Mouse (Mus musculus) adrenal gland, adult 18-20 months (tissue): ENCODE measurements around the gene Gfod1. TPM values are rescaled to one million over a fixed set of nuclear protein-coding genes. Genes with fewer than 3 reads are reported as not detected.

Source experiments
- DNase-seq, 2 experiments: peaks; one replicate each; pipeline ENCODE4 v3.0.0; 2021 to 2022; ENCODE audit warnings: low spot score in 2 of 2
- total RNA-seq, 2 experiments: library from RNA; stranded (reverse); gene quantifications; 1 replicate in 1 of 2; 2 replicates in 1 of 2; pipeline ENCODE4 v1.2.3; 2021

The Gfod1 gene
- total RNA-seq, 2 experiments from 2014 or later: 10.2 to 13.8 TPM

GRCm38 (mm10) chr13:43231965-43232860, 71.8 kb downstream of the Gfod1 start:
- DNase-seq: peak; percentile 41 to 49

- no peak for DNase-seq
Measured at GRCm38 (mm10) chr13:43230842-43231241, 73.1 kb downstream of the Gfod1 start.

- DNase-seq: no peak
Measured at GRCm38 (mm10) chr13:43230238-43230637, 73.7 kb downstream of the Gfod1 start.

DNA sequence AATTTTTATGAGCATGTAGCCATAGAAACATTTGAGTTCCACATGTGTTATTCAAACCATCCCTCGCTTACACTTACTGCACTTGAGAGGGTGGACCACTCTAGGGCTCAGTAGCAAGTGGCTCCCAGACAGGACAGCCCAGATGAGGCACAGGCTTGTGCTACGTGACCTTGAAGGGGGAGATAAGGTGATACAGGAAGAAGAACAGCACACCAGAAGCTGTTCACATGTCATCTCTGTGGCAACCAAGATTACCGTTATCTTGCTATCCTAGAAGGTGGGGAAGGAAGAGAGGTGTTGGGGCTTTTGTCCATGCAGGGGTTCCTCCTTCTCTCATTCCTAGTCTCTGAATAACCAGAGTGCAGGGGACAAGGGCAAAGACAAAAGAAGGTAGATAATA, 74.2 kb downstream of the Gfod1 start:
- DNase-seq: no peak

DNA sequence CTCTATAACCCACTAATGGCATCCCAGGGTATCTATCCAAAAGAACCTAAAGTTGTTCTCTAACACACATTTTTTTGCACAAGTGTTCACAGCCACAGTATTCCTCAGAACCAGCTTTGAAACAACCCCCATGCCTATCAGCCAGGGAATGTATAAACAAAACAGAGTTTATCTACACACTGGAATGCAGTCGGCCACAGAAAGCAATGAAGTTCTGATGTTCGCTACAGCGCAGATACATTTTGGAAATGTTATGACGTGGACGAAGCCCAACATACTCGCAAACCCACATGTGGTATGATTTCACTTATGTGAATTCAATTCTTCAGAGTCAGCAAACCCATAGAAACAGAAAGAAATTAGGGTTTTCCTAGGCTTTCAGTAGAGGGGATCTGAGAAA, 75.8 kb downstream of the Gfod1 start:
- no peak for DNase-seq

DNA sequence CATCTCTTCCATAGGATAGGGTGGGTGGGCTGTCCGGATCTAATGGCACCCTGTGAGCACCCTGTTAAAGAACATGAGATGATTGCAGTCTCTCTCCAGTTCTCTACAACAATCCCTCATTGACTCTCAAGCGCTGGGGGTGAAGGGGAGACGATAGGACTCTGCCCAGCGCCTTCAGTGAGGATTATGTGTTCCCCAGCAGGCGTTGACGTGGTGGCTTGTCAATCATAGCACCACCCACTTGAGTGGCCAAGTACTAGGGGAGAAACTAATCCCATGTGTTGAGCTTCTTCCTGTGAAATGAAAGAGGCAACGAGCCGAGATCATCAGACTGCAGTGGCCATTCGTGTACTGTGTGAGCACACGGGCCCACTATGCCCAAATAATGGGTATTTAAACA, 77.9 kb downstream of the Gfod1 start:
- no peak for DNase-seq

- DNase-seq: no peak
Measured at GRCm38 (mm10) chr13:43225161-43225560, 78.8 kb downstream of the Gfod1 start.

- no peak for DNase-seq
Measured at GRCm38 (mm10) chr13:43222084-43222483, 81.9 kb downstream of the Gfod1 start.

DNA sequence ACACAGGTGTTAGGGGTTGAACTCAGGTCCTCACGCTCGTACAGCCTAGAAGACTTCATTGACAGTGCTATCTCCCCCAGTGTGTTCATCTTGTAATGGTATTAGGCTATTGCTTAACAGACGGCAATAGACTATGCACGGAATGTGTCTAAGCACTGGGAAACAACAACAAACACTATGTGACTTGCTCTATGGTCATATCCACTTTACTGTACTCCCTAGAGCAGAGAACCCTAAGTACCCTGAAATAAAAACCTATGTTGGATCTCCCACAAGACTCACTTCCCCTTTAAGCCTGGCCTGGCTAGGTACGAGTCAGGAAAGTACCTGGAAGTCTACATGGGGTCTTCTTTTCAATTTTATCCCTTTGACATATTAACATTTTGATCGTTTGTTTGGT, 82.7 kb downstream of the Gfod1 start:
- no peak for DNase-seq

DNA sequence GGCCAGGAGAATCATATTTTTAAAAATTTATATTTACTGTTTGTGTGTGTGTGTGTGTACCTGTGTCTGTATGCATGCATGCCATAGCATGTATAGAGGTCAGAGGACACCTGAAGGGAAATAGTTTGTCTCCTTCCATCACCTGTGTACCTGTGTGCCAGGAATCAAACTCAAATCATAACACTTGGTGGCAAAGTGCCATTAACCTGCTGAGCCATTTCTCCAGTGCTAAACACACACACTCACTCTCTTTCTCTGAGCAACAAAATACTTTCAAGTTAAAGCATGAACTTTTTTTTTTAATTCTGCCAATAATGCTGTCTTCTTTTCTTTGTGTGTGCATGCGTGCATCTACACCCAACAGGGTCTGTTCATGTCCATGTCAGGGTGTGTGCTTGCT, 83.3 kb downstream of the Gfod1 start:
- no peak for DNase-seq

DNA sequence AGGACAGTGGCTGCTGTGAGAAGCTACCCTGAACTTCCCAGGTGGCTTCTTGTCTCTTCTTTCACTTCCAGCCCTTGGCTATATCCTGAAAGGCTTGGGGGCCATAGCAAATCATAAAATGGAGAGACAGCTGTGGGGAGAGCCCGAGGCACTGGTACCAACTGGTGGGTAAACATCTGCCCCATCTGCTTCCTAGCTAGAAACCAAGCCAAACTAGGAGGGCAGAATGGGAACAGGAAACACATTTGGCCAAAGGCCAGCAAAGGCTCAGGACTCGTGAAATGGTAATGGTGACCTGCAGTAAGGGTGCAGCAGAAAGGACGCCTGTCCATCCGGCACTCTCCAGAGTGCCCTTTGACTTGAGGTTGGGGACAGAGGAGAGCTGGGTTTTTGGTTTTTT, 85.2 kb downstream of the Gfod1 start:
- no peak for DNase-seq

- DNase-seq: no peak
Measured at GRCm38 (mm10) chr13:43218284-43218683, 85.7 kb downstream of the Gfod1 start.

- no peak for DNase-seq
Measured at GRCm38 (mm10) chr13:43217686-43218085, 86.3 kb downstream of the Gfod1 start.

DNA sequence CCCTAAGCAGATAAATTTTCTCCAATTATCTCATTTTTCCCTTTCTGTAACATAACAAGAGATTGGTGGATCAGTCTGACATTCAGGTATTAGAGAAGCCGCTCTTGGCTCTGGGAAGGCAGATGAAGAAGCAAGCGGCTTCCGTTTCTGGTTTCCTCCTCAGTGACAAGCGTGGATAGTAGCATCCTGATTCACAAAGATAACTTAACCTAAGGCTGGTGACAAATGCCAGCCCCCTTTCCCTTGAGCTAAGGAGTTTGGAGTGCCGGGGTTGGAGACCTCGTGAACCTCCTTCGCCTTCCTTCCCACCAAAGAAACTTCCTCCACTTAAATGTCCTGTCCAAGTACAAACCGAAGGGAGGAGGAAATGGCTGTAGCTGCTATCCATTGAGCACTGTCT, 86.9 kb downstream of the Gfod1 start:
- no peak for DNase-seq

DNA sequence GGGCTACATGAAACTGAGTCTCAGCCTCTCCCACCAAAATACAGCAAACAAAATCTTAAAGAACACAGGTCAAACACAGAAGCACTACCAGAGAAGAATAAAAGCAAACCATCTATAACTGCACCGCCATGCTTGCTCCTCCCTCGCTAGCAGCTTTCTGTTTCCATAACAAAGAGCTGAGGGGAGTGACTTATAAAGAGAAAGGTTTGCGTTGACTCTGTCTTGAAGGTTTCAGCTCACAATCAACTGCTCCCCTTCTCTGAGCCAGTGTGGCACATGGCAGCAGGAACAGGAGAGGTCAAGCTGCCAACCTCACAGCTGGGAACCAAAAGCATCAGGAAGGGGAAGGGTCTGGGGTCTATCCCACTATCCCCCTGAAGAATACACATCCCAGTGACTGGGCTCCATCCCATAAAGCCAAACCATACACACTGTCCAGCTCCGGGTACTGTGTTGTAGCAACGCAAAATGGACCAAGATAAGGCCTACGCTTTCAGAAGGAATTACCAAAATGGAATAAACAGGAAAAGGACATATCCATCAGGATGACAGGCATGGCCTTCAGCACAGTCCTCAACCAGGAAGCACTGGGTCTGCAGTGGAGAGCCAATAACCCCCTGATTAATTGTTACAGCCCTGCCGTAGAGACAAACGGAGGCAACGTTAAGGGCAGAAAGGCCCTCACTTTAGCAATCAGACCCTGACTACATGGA, 87.8 kb downstream of the Gfod1 start:
- no peak for DNase-seq

DNA sequence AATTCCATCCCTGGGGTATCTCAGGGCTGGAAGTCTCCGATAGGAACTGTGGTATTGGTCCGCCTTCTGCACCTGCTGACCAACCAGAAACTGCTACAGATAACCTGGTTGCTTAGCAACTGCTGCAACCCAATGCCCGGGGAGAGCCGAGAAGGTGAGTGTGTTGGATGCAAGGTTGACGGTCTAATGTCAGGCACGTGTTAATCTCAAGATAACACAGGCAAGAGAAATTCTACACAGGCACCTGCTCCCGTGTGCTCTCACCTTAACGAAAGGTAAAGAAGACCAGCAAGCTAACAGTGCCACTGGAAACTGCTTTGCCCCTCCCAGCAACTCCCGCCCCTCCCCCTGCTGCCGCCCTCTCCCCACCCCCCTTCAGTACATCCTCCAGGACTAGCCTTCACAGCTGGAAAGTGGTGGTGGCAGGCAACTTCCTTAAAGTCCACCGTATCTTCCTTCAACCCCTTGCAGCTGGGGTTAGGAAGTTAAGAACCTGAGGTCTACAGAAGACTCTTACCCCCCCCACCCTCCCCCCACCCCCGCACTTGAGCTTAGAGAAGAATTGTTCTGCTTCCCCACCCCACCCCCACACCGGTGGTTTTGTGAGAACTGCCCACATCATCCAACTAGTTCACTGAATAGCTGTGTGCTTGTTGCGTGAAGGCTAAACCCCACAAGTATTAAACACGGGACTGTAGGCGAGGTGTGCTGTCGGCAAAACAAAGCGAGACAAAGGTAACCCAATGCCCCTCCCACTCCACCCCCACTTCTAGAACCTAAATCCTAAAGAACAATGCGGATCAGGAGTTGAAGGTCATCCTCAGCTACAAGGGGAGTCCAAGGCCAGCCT, 88.6 kb downstream of the Gfod1 start:
- no peak for DNase-seq

DNA sequence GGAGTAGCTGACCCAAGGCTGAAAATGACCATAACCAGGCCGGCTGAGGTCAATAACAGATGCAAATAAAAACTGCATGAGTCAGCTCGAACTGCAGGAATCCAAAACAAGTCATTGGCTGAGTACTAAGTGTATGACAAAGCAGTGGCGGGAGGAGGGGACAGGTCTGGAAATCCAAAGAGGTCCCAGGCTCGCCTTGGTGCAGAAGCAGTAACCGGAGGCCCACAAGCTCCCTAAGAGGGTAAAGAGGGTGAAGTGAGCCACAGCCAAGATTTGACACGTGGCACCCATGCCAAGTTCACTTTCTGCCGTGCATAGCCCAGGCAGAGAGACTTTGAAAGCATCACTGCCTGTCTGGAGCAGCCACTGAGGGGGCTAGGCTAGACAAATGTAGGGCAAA, 91.6 kb downstream of the Gfod1 start:
- peak in 1 of 2 experiments; percentile 38 for DNase-seq

- DNase-seq: no peak
Measured at GRCm38 (mm10) chr13:43210956-43211355, 93.0 kb downstream of the Gfod1 start.

- no peak for DNase-seq
Measured at GRCm38 (mm10) chr13:43209560-43209959, 94.4 kb downstream of the Gfod1 start.

- no peak for DNase-seq
Measured at GRCm38 (mm10) chr13:43208914-43209439, 95.0 kb downstream of the Gfod1 start.

- no peak for DNase-seq
Measured at GRCm38 (mm10) chr13:43206118-43206683, 97.8 kb downstream of the Gfod1 start.
